Mouse (Mus musculus) ovary, postnatal 36 days (tissue): ENCODE measurements around the gene Arfip2.

Source experiments
- DNase-seq: peaks from one replicate; pipeline ENCODE4 v3.0.0; 2022; ENCODE audit warnings: low spot score, mixed read lengths

The Arfip2 gene

GRCm38 (mm10) chr7:105640233-105640893, at the start of gene Arfip2, which contains the start of gene Gm45799:
TSS of gene Arfip2 (minus strand) at chr7:105640416.
TSS of gene Gm45799 (plus strand) at chr7:105640552.
- DNase-seq: peak; percentile 93

- DNase-seq: no peak
Measured at GRCm38 (mm10) chr7:105685541-105686197, 45.5 kb upstream of the Arfip2 start.

GRCm38 (mm10) chr7:105650639-105651435, 10.6 kb upstream of the Arfip2 start, which contains the start of gene Dnhd1:
TSS of gene Dnhd1 (plus strand) at chr7:105650827.
- DNase-seq: peak; percentile 75

GRCm38 (mm10) chr7:105641936-105642335, 1.7 kb upstream of the Arfip2 start:
- DNase-seq: no peak

- DNase-seq: peak; percentile 25
Measured at GRCm38 (mm10) chr7:105640894-105641255, 659 bp upstream of the Arfip2 start.

- DNase-seq: no peak
Measured at GRCm38 (mm10) chr7:105639756-105640155, 460 bp downstream of the Arfip2 start, which contains the start of gene Timm10b. TSS of gene Timm10b (plus strand) at chr7:105640056.

GRCm38 (mm10) chr7:105639304-105639703, 912 bp downstream of the Arfip2 start:
- DNase-seq: no peak

- no peak for DNase-seq
Measured at GRCm38 (mm10) chr7:105638776-105639175, 1.4 kb downstream of the Arfip2 start.

- no peak for DNase-seq
Measured at GRCm38 (mm10) chr7:105635726-105636125, 4.5 kb downstream of the Arfip2 start.

- DNase-seq: no peak
Measured at GRCm38 (mm10) chr7:105634272-105634920, 5.8 kb downstream of the Arfip2 start.

- DNase-seq: no peak
Measured at GRCm38 (mm10) chr7:105633801-105634135, 6.4 kb downstream of the Arfip2 start.

GRCm38 (mm10) chr7:105633127-105633800, 7.0 kb downstream of the Arfip2 start, which contains the start of gene Trim3:
TSS of gene Trim3 (minus strand) at chr7:105633571.
- DNase-seq: peak; percentile 95

GRCm38 (mm10) chr7:105632551-105632972, 7.7 kb downstream of the Arfip2 start:
- peak; percentile 21 for DNase-seq

- no peak for DNase-seq
Measured at GRCm38 (mm10) chr7:105628633-105629032, 11.6 kb downstream of the Arfip2 start.

GRCm38 (mm10) chr7:105625397-105625796, 14.8 kb downstream of the Arfip2 start:
- no peak for DNase-seq

GRCm38 (mm10) chr7:105621646-105622292, 18.4 kb downstream of the Arfip2 start:
- DNase-seq: no peak

- no peak for DNase-seq
Measured at GRCm38 (mm10) chr7:105621053-105621452, 19.2 kb downstream of the Arfip2 start.

- no peak for DNase-seq
Measured at GRCm38 (mm10) chr7:105619701-105620100, 20.5 kb downstream of the Arfip2 start.

- DNase-seq: no peak
Measured at GRCm38 (mm10) chr7:105617810-105618209, 22.4 kb downstream of the Arfip2 start.

- no peak for DNase-seq
Measured at GRCm38 (mm10) chr7:105616561-105616960, 23.7 kb downstream of the Arfip2 start.

GRCm38 (mm10) chr7:105615720-105616119, 24.5 kb downstream of the Arfip2 start:
- DNase-seq: no peak
